Mouse (Mus musculus) E14TG2a.4 (cell line): ENCODE measurements at regions not wholly inside any gene's neighbourhood (a gene's known extent, or its start where the extent isn't known, plus 50 kb on each side); places are given as distances from the start of the nearest gene placed in this dataset.

ENCODE experiments used
- CTCF ChIP-seq: conservative IDR thresholded peaks from 2 replicates; pipeline ENCODE4 v1.5.1; 2014; ENCODE audit warnings: low read length
- NANOG ChIP-seq: IDR thresholded peaks from 2 replicates; pipeline ENCODE4 v1.6.1; 2014; ENCODE audit warnings: borderline replicate concordance, low read length, mixed read lengths

DNA sequence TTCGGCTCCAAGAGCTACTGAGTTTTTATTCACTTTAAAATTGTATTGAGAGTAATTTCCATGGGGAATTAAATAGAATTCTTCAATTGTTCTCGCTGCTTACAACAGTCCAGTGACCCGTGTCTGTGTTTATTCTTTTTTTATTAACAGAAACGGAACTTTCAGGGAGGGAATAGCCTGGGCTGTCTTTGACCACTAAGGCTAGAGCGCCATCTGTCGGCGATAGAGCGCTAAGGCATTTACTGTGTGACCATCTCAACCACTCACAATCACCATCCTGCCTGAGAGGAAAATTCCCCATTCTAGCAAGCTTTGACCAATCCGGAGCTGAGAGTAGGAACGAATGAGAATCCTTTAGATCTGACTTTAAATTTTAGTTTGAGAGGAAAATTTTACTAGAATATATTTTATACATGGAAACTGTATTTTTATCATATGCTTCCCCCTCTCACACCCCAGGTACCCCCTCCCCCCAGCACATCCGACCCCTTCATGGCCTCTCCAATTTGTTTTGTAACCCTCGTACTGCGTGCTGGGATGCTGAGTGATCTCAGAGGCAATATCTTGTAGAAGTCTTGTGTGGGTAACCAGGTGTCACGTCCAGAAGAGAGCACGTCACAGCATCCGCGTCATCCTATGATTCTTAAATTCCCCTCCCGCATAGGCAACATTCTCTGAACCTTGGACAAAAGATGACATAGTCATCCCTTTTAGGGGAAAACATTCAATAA lies 139.9 kb downstream of the Csl start:
- TF ChIP-seq NANOG (no peak), CTCF (peak; percentile 73)
